Mouse (Mus musculus) small intestine, adult 2 months (tissue): Measurements from ENCODE around the gene Stoml2.

Source experiments
- CTCF ChIP-seq: fragments of 200-500 bp; IDR thresholded peaks from 2 replicates; pipeline ENCODE4 v1.5.1; 2012; ENCODE audit warnings: low read depth, mild to moderate bottlenecking, control low read depth, inconsistent platforms, low read length, moderate library complexity, mixed read lengths; ENCODE audit not compliant: insufficient replicate concordance, insufficient read length; ENCODE audit errors: extremely low read depth
- POLR2A ChIP-seq: fragments of 200-500 bp; IDR thresholded peaks from 2 replicates; pipeline ENCODE4 v1.6.1; 2012; ENCODE audit warnings: low read depth, mild to moderate bottlenecking, control low read depth, inconsistent platforms, low read length, moderate library complexity

DNA sequence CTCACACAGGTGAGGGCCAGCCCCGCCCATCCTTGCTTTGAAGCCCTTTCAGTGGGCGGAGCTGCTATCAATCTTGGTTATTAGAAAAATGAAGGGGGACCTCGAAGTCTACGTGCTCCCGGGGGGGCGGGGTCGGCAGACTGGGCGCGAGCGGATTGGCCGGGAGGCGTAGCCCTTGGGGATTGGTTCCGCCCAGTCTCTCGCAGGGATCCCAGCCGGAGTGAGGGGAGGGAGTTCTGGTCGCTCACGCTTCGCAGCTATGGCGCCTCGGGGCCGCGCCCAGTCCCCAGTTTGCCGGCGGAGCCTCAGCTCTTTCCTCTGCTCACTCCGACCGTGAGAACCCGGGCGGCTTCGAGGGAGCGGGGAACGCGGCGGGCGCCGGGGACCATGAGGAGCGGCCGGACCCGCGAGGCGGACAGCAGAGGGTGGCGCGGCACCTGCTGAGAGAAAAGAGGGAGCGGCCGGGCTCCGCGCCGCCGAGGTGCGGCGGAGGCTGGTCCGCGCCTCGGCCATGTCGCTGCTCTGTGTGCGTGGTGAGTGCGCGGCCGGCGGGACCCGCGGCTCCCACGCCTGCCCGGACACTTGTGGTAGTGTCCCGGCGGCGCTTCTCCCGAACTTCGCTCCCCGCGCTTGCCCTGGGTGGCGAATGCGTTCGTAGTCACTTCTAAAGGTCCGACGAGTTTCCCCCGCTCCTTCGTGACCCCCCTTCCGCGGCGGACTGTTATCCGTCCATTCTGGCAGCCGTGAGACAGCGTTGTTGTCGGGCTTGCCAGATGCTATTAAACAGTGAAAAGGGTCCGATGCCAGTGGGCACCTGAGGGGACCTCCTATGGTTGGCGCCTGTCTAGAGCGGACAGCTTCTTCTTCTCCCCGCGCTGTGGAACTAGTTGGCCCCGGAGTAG, 27.5 kb upstream of the Stoml2 start, which contains the start of gene Unc13b:
- TF ChIP-seq CTCF (no peak), POLR2A (peak; percentile 81; the same call in 1 of the 2 replicates)
